Mouse (Mus musculus) CD4-positive, CD25-positive, alpha-beta regulatory T cell, adult 4 months (primary cell): ENCODE measurements around the gene Zfp410. TPM values are rescaled to one million over a fixed set of nuclear protein-coding genes. Genes with fewer than 3 reads are reported as not detected.
A peak's percentile ranks its signal among the peaks of the same experiment; 100 is the strongest.

ENCODE experiments used
- ATAC-seq: one replicate; pipeline ENCODE4 v1.8.0; 2017
- polyA plus RNA-seq, 2 experiments: library from polyadenylated mRNA; unstranded; fragments of 100-300 nt; shearing (Covaris generic); gene quantifications; one replicate each; pipeline ENCODE4 v1.2.1; 2017

Gene Zfp410
- polyA plus RNA-seq, 2 experiments from 2014 or later: 44.8 to 69.0 TPM

DNA sequence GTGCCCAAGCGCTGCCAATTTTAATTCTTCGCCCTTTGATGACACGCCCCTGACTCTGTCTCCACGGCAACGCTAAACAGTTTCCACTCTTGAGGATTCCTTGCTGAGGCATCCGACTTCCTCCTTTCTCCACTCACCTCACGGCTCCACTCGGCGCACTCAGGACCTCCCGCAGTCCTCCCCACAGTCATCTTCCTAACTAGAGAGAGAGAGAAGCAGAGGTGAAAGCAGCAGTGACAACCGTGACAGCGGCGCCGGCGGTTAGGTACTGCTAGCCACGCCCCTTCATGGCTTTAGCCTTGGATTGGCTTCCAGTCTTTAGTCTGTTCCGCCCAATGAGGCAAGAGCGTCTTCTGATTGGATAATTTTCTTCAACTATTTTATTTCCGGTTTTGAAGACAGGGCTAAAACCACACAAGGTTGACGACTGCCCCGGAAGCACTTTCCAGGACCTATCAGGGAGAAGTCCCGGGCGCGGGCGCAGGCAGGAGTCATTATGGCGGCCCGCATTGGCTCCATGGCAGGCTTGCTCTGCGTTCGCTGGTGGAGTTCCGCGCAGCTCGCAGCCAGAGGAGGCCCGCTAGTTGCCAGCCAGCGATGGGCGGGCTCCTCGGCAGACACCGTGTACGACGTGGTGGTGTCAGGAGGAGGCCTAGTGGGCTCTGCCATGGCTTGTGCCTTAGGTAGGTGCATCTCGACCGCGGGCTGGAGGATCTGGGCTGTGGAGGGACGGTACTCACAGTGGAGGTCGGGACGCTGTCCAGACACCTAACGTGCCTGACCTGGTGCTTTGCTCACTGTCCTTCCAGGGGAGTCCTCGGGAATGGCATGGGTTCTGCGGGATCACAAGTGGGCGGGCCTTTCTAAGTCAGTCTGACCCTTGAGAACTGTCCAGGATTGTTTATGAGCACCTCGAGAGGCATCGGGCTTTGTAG, 45.2 kb downstream of the Zfp410 start, which contains the start of the genes Coq6 and Fam161b:
Gene Coq6 (plus strand): TSS at position 103 of the 935 bp plus-strand sequence.
Gene Fam161b (minus strand): TSS at position 279 of the 935 bp plus-strand sequence.
- peak; percentile 99 for ATAC-seq

GRCm38 (mm10) chr12:84362872-84363271, 46.2 kb downstream of the Zfp410 start:
- ATAC-seq: no peak

GRCm38 (mm10) chr12:84364291-84364690, 47.6 kb downstream of the Zfp410 start:
- no peak for ATAC-seq

DNA sequence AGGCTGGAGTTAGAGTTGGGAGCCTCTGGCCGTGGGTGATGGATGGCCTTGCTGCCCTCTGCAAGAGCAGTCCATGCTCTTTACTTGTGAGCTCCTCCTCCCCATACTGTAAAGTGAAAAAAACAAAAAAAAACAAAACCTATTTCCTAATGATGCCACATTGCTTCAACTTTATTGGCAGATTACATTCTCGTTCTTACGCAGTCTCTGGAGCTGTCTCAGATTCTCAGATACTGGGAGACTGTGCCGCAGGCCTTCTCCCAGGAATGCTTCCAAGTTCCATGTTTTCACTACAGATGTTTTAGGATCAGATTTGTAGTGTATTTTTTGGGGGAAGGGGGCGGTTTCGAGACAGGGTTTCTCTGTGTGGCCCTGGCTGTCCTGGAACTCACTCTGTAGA, 48.5 kb downstream of the Zfp410 start:
- ATAC-seq: no peak

DNA sequence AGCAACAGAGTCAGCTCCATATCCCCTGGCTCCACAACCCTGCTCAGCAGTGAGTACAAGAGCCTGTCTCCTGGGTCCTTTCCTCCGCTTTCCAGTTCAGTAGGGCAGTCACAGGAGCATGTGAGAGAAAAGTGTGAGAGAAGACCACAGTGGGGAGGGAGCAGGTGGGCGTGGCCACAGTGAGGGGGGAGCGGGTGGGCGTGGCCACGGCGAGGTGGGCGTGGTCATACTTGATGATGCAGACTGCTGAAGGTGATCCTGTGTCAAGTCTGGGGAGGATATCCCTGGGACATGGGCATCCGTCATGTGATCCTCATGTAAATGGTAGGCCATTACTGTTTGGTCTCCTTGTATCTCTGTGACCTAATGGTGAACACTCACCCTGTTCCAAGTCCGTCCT, 50.3 kb downstream of the Zfp410 start:
- ATAC-seq: no peak

- no peak for ATAC-seq
Measured at GRCm38 (mm10) chr12:84371647-84372046, 55.0 kb downstream of the Zfp410 start.

- no peak for ATAC-seq
Measured at GRCm38 (mm10) chr12:84373831-84374481, 57.3 kb downstream of the Zfp410 start.

DNA sequence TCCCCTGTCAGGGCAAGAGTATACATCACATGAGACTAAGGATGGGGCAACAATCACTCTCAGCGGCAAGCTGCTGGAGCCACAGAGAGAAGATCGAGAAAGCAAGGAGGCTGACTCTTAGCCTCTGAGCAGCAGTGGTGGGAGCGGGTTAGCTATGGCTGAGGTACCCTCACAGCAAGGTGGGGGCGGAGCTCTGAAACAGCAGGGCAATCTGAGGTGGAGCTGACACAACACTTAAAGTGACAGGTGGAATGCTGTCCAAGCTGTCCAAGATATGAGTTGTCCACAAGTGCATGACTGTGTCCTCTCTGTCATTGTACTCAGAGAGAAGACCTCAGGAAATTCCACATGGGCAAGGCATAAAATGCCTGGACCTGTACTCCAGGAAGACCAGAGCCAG, 65.7 kb downstream of the Zfp410 start:
- ATAC-seq: no peak

DNA sequence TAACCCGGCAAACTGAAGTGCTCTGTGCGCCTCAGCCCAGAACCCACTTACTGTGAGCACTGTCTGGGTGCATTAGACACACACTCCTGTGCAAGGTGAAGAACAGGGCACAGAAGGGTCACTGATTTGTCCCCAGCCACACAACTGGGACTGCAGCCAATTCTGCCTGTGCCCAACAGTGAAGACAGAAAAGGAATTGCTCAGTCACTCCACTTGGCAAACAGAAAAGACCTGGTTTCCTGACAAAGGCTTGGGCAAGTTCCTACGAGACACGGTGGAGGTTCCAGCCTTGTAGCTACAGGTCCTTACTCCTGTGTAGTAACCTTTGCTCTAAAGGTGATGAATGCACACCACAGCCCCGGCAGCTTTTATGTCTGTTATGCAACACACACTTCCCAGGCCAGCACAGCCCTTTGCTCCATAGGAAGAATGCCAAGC, 68.0 kb downstream of the Zfp410 start:
- no peak for ATAC-seq

GRCm38 (mm10) chr12:84385408-84385807, 68.8 kb downstream of the Zfp410 start:
- ATAC-seq: no peak

DNA sequence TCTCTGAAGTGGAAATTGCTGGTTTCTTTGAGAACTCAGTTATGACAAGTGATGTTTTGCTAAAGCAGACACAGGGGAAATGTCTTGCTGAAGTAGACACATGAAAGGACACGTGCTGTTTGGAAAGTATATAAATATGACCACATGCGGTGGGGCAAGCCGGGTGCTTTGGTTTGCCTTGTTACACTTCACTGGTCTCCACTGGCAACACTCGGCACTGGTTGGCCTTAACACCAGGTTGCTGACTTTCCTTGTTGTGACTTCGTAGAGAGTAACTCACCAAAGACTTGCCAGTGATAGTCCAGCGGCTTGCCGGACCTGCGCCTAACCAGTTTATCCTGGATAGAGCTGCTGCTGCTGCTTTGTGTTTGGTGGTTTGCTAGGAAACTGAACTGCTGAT, 71.4 kb downstream of the Zfp410 start:
- no peak for ATAC-seq

DNA sequence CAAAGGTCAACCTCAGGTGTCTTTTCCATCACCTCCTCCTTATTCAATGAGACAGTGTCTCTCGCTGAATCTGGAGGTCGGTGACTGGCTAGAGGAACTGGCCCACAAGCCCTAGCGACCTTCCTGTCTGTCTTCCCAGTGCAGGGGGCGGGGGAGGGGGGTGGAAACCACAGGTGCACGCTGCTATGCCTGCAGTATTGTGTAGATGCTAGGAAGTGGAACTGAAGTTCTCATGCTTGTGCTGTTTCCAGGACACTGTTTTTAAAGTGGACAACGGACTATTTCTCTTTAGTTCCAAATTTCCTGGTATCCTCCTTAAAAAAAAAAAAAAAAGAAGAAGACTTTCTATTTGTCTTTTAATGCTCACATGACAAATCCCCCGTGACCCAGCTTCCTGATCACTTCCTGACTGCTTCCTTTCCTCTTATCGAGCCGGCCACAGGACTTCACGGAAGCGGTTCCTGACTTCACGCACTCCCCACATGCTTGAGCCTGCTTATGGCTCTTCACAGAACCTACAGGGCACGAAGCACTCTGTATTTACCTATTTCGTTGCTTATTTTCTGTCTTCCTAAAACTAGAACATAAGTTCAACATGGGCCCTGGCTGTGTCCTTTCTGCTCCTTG, 72.2 kb downstream of the Zfp410 start:
- peak; percentile 76 for ATAC-seq

DNA sequence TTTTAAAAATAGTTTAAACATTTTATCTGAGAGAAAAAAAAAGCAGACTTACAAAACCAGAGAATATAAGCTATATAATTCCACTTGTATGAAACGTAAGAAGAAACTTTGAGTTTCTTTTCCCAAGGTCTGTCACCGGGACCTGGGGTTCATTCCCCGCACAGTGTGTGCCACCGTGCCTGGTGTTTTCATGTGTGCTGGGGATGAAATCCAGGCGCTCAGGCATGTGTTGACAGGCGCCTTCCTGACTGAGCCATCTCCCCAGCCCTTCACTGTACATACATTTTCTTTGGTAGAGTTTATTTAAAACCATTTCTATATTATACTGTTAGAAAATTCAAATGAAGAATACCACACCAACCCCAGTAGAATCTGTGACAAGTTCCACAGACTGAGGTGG, 73.7 kb downstream of the Zfp410 start:
- no peak for ATAC-seq

- ATAC-seq: no peak
Measured at GRCm38 (mm10) chr12:84392681-84393080, 76.0 kb downstream of the Zfp410 start.

Other genes starting within 250 kb of the Zfp410 start
- not detected for gene Acot5, start 247.5 kb upstream of the Zfp410 start, polyA plus RNA-seq
- gene Acot6, start 216.2 kb upstream of the Zfp410 start, polyA plus RNA-seq: 1 to 10 TPM in 1 of 2 experiments, under 1 TPM in 1; 0.77 to 1.0 TPM
- under 1 TPM; 0.10 to 0.12 TPM for gene Dnal1, start 202.5 kb upstream of the Zfp410 start, polyA plus RNA-seq
- gene Pnma1, start 168.4 kb upstream of the Zfp410 start, polyA plus RNA-seq: not detected
- 1 to 10 TPM; 7.3 to 8.2 TPM for gene Elmsan1, start 98.0 kb upstream of the Zfp410 start, polyA plus RNA-seq
- 10 to 100 TPM; 50.3 to 52.9 TPM for gene Ptgr2, start 31.6 kb upstream of the Zfp410 start, polyA plus RNA-seq
- 10 to 100 TPM; 22.6 to 27.8 TPM for gene Coq6, start 44.8 kb downstream of the Zfp410 start, polyA plus RNA-seq
- under 1 TPM; 0.50 to 0.58 TPM for gene Fam161b, start 45.0 kb downstream of the Zfp410 start, polyA plus RNA-seq
- 10 to 100 TPM; 19.5 to 36.7 TPM for gene Entpd5, start 92.2 kb downstream of the Zfp410 start, polyA plus RNA-seq
- gene Bbof1, start 92.2 kb downstream of the Zfp410 start, polyA plus RNA-seq: under 1 TPM; 0.77 to 0.86 TPM
- gene Rnf113a2, start 100.3 kb downstream of the Zfp410 start, polyA plus RNA-seq: 10 to 100 TPM; 31.9 to 40.6 TPM
- gene Aldh6a1, start 134.2 kb downstream of the Zfp410 start, polyA plus RNA-seq: 10 to 100 TPM; 13.9 to 15.6 TPM
- 10 to 100 TPM; 20.9 to 29.3 TPM for gene Lin52, start 134.6 kb downstream of the Zfp410 start, polyA plus RNA-seq